Mouse (Mus musculus): ENCODE data around the gene Vtn.

DNA sequence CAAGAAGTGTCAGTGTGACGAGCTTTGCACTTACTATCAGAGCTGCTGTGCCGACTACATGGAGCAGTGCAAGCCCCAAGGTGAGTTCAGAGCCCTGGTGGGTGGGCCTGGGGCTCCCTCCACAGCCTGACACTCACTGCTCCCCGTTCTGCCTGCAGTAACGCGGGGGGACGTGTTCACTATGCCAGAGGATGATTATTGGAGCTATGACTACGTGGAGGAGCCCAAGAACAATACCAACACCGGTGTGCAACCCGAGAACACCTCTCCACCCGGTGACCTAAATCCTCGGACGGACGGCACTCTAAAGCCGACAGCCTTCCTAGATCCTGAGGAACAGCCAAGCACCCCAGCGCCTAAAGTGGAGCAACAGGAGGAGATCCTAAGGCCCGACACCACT lies 652 bp downstream of the Vtn start:
- TF ChIP-seq CTCF (IDR thresholded peaks at IDR 0.05) (no peak), EP300 (IDR thresholded peaks at IDR 0.05) (no peak)
